Mouse (Mus musculus): Measurements from ENCODE around the gene Hivep3.

GRCm38 (mm10) chr4:120071842-120072507, 338.4 kb downstream of the Hivep3 start:
- no peak for TF ChIP-seq USF1 (IDR thresholded peaks at IDR 0.05; ENCODE audit: low read depth)
- no peak for TF ChIP-seq CTCF (IDR thresholded peaks at IDR 0.05; ENCODE audit: control insufficient read depth, insufficient read depth, insufficient read length)
